Mouse (Mus musculus) CD8-positive naive resting alpha-beta T cell, adult 2 months (primary cell): ENCODE results near the gene Folr1.

Experiments
- DNase-seq, 2 experiments: peaks; one replicate each; pipeline ENCODE4 v3.0.0; 2022; ENCODE audit warnings: low read depth in 2 of 2, low spot score in 2 of 2

The Folr1 gene

GRCm38 (mm10) chr7:101870629-101871028, at the start of gene Folr1:
Gene Folr1, minus strand, starts transcription at chr7:101870788.
- no peak for DNase-seq

DNA sequence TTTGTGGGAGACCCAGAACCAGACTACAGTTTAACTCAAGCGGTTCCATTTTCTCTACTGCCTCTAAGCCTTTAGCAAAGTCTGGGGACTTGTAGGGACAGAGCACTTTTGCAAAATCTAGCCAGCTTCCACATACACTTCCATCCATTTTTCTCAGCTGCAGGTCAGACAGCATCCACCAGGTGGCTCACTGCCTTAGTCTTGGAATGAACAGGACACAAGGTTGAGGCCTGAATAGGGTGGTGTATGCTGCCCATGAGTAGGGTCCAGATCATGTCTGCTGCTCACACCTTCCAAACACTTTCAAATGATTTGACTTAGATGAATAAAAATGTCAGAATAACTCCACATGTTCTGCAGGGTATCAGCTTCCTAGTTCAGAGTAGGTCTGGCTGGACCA, 47.5 kb upstream of the Folr1 start:
- peak; percentile 40 to 44 for DNase-seq

GRCm38 (mm10) chr7:101911982-101912381, 41.4 kb upstream of the Folr1 start:
- DNase-seq, result no peak

GRCm38 (mm10) chr7:101910138-101910537, 39.5 kb upstream of the Folr1 start:
- DNase-seq, result no peak

DNA sequence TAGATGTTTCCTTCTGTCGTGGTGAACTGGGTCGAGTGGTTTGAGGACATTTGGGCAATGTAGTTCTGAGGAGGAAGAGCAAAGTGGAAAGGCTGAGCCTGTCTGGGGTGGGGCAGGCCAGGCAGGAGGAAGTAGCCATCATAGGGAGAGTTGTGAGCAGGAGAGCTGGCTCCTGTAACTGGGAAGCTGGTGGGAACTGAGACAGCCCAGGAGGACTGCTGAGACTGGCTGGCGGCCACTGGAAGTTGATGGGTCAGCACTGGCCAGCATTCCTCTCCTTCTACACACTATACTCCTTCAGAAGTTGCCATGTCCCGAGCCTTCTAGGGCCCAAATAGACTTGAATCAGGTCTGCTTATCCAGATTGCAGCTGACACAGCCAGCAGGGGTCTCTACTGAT, 37.8 kb upstream of the Folr1 start:
- no peak for DNase-seq

DNA sequence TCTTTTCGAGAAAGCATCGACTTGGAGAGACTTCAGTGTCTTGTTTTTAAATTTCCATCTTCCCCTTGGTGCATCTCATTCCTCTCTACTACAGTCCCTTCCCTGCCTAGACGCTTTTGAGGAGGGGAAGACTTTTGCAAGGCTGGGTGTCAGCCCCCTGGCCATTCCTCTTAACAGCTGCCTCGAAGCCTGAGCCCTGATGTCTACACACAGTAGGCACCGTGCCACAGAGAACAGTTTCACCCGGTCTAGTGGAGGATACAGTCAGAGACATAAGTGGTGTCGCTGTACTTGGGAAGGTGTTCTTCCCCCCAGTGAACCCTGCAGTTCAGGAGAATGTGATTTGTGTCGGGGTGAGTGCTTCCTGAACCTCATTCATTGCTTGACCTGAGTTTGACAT, 36.1 kb upstream of the Folr1 start:
- DNase-seq, result no peak

DNA sequence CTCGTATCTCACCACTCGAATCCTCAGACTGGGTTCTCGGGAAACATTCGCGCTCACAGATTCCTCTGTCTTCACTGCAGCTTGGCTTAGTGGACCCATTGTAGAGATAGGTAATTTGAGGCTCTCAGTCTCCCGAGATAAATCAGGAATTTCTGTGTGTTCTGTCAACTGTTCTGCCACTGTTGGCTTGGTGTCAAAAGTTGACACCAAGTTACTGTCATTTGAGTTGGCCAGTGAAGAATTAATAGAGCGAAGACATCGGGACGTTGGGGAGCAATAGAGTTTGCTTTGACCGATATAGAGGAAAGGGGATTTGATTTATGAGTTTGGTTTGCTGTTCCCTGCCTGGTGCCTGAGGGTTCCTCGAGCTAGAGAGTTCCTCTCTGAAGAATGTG, 35.7 kb upstream of the Folr1 start, which contains the start of gene Tomt:
Gene Tomt (minus strand): TSS at position 73 of the 395 bp plus-strand sequence.
- DNase-seq, result no peak

DNA sequence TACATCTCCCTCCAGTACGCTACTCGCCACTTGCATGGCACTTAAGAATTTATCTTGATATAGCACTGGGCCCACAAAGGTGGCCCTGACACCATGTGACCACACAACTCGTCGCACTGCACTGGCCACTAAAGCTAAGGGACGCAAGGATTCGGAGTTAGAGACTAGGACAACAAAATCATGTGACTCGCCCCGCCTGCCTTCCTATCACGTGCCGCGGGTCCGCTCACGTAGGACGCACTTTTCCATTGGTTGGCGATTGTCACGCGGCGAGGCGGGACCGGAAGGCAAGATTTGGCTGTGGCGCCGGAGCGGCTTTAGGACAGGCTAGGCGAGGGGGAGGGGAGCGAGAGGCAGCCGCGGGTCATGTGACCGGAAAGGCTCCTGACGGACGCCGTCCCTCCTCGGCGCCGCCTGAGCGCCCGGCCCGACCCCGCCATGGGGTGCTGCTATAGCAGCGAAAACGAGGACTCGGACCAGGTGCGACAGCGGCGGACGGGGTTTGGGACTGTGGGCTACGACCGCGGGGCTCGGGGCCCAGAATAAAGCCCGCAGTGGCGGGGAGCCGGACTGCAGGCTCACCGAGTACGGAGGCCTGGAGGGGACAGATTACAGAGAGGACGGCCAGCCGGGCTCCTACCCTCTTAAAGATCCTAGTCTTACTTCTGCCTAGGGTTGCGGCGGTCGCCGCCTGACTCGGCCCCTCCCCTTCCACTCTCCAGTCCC, 35.1 kb upstream of the Folr1 start, which contains the start of gene Lamtor1:
Gene Lamtor1 (plus strand): TSS at position 344 of the 726 bp plus-strand sequence.
- DNase-seq, result peak; percentile 94 to 95

DNA sequence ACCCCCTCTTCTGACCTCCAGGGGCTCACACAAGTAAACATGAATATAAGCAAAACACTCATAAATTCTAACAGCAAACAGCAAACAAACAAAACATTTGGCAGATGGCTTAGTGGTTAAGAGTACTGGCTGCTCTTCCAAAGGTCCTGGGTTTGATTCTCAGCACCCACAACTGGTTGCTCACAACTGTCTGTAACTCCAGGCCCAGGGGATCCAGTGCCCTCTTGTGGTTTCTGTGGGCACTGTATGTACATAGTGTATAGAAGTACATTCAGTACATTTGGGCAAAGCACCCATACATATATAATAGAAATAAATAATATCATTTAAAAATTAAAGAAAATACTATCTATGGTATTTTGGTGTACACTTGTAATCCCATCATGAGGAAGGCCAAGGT, 32.3 kb upstream of the Folr1 start:
- no peak for DNase-seq

DNA sequence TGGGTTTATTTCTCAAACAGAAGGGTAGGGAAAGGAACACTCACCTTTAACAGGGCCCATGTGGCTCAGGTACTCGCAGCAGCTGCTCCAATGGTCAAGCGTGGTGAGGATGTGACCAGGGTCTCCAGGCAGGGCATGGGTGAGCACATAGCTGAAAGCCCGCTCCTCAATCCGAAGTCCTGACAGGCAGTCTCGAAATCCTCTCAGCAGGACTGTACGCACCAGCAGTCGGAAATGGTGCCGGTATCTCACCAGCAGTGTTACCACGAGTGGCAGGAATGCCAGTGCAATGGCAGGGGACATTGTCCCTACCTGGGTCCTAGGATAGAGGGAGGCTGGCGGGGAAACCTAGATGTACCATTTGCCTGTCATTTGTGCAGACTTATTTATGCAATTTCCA, 31.4 kb upstream of the Folr1 start:
- no peak for DNase-seq

- DNase-seq, result no peak
Observed at GRCm38 (mm10) chr7:101900331-101901097, 29.9 kb upstream of the Folr1 start.

DNA sequence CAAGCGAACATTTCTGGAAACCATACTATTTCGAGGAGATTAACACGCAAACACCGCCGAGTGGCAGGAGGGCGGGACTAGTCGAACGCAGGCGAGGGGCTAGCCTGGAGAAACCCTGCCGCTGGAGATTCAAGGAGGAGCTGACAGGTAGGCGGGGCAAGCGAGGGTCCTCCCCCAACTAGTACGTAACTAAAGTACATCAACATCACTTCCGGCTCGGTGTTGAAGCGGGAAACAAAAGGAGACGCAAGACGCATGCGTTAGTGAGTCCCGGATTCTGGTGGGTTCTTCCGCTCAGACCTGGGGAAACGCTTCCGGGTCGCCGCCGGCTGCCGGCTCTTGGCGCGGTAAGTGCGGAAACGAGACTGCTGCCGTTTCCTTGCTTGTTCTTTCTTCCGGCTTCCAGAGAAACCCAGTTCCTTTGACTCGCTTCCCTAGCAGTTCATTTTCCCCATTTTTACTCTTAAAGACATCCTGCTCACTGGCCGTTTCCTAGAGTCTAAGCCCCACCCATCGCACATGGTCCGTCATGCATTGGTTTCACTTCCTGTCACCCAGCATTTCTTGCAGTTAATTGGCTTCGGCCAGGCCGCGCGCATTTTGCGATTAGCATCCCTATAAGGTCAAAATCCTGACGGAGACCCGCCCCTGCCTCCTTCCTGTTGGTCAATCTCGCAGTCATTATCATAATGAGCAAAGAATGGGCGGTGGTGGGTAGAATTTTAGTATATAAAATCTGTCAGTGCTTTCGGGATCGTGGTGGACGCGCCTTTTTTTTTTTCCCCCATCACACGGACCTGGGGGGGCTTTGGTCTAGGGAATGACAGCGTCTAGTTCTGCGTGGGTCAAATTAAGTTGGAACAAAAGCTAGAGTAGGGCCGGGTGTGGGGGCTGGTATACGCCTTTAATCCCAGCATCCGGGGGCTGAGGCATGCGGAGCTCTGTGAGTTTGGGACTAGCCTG, 25.8 kb upstream of the Folr1 start:
- peak; percentile 94 to 95 for DNase-seq

DNA sequence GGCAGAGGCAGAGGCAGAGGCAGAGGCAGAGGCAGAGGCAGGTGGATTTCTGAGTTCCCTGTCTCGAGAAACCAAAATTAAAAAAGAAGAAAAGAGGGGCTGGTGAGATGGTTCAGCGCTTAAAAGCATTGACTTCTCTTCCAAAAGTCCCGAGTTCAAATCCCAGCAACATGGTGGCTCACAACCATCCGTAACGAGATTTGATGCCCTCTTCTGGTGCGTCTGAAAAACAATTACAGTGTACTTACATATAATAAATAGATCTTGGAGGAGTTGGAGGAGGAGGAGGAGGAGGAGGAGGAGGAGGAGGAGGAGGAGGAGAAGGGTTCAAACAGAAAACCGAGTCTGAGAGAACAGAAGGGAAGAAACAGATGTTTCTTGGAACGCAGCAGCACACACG, 25.1 kb upstream of the Folr1 start:
- no peak for DNase-seq

GRCm38 (mm10) chr7:101888460-101888859, 17.9 kb upstream of the Folr1 start:
- no peak for DNase-seq

GRCm38 (mm10) chr7:101886274-101886673, 15.7 kb upstream of the Folr1 start:
- no peak for DNase-seq

GRCm38 (mm10) chr7:101884160-101884559, 13.6 kb upstream of the Folr1 start:
- DNase-seq, result no peak

GRCm38 (mm10) chr7:101882413-101883154, 12.0 kb upstream of the Folr1 start:
- DNase-seq, result no peak

DNA sequence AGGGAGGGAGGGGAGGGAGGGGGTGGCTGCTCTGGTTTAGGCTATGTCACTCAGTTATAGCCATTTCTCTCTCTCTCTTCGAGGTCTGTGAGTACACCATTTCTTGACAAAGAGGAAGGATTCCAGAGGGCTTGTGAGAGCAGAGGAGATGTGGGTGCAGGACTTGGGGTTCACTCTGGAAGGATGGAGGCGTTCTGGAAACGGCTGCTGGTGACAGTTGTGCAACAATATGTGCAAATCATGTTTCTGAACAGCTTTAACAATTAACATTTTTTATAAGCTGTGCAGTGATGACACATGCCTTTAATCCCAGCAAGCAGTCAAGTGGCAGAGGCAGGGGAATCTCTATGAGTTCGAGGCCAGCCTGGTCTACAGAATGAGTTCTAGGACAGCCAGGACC, 10.3 kb upstream of the Folr1 start:
- no peak for DNase-seq

- no peak for DNase-seq
Observed at GRCm38 (mm10) chr7:101875978-101876377, 5.4 kb upstream of the Folr1 start.

GRCm38 (mm10) chr7:101871296-101871695, 708 bp upstream of the Folr1 start:
- DNase-seq, result no peak

DNA sequence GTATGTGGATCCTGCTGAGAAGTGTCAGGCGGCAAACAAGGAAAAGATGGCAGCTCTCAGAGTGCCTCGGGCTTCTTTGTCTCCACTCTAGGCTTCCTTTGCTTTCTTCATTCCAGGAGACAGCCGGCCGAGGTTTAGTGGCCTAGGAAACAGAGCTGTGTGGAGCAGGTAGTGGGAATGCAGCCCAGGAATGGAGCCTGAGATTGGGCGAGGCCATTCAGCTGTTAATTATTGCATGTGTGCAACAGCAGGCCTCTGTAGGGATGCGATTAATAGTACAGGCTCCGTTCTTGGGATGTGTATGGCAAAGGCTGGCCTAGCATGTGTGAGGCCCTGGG, 1.5 kb downstream of the Folr1 start:
- DNase-seq, result no peak
